Mouse (Mus musculus): ENCODE results near the gene Eml6.
"Not testable (repeated sequence)": the region's sequence is repeated elsewhere in the genome, so short reads cannot be mapped to it uniquely, and the experiment has no call there.

The Eml6 gene

DNA sequence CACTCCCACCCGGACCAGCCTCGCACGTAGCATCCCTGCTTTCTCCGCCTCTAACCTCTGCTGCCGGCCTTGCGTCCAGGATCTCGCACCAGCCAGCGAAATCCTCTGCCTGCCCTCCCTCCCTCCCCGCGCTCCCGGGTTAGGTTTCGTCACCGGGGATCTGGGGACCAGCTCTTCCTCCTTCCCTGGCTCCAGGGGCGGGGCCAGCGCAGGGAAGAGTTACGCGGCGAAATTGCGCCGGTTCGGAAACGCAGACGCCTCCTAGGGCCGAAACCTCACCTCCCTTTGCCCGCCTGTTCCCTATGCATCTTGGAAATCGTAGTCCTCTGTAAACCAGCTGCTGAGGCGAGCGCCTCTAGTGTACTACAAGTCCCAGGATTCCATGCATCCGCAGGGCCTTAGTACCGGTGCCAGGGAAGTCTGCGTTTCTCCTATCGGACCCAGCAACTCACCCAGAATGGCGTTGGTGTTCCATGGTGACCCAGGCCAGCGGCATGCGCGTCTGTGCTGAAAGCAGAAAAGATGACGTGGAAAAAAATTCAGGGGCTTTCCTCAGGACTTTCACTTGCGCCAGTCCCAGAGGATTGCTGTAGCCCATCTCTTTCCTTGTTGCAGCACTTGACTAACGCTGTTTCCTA lies at the start of gene Eml6:
Gene Eml6, minus strand, starts transcription at position 199 of the 638 bp plus-strand sequence.
- in situ Hi-C loops (cut with MboI, MseI): no loop called here

DNA sequence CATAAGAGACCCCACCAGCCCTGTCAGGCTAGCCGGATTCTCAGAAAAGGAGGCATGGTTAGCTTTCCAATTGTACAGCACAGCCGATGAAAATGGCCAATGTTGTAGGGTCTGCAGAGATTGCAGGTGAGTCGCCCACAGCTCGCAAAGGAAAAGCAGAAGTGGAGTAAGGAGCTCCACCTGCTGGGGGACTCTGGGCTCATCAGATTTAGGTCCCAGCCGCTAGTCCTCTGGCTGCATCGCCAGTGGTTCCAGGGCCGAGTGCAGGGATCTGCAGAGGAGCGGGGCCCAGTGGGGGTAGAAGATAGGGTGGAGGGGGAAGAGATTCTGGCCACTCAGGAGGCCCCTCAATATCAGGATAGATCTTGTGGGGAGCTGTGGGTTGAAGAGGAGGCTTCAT lies 31.5 kb upstream of the Eml6 start:
- in situ Hi-C loops (cut with MboI, MseI): no loop called here

DNA sequence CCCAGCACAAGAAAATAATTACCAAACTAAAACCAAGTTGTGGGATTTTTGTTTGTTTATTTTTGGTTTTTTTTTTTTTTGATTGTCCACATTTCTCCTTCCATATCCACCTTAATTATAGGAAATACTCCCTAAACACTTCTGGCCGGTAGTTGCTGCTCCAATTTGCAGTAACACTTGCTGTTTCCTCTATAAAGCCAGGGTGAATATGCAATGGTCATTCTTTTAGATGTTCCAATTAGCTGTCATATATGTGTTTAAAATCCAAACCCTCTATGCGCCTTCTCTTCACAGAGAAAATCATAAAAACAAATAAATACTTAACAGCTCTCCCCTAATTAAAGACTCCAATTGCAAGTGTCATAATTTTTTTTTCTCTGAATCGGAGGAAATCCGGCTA lies 689 bp downstream of the Eml6 start:
- in situ Hi-C loops (cut with MboI, MseI): no loop called here

DNA sequence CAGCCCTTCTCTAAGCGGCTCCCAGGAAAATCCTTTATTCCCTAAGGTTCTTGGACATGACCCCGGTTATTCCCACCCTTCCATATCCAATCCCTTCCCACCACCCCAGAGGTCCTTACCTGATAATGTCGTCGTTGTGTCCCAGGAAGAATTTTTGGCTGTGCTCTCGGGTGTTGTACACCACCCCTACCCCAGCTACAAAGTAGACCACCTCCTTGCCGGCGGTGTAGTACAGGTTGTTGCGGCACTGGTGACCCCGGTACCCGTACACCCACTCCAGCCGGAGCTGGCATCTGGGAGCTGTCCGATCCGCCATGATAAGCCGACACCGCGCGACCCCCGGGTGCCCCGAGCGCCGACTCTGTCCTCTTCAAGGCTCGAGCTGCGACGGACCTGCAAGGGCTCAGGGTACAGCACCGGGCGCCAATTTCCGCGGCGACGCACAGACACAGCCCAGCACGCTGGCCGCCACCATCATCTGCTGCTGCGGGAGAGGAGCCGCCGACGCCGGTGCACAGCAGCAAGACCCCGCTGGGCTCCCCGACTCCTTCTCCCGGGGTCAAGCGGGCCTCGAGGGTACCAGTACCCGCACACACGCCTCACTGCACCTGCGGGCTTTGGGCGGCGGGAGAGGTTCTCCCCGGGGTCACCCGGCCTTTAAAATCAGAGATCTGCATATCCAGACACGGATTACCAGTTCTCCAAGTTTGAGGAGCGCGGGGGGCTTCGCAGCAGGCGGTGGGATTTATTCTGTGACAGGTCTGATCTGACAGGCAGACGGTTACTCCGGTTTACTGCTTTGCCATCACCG lies 1.4 kb downstream of the Eml6 start:
- in situ Hi-C loops (cut with MboI, MseI): no loop called here

DNA sequence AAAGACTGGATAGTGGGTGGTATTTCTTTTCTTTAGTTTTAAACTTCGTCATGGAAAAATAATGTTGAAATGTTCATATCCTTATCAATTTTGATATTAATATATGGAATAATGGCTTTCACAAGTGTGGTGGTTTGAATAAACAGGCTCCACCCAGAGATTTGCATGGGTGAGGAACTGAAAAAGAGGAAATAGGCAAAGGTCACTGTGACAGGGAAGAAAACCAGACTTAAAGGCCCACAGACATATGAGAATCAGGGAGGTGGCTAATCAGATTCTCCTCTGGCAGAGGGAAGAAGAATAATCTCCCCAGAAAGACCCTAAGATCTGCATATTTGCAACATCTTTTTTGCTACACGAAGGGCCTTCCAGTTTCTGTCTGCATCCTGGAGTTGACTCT lies 39.6 kb downstream of the Eml6 start:
- in situ Hi-C loops (cut with MboI, MseI): no loop called here

DNA sequence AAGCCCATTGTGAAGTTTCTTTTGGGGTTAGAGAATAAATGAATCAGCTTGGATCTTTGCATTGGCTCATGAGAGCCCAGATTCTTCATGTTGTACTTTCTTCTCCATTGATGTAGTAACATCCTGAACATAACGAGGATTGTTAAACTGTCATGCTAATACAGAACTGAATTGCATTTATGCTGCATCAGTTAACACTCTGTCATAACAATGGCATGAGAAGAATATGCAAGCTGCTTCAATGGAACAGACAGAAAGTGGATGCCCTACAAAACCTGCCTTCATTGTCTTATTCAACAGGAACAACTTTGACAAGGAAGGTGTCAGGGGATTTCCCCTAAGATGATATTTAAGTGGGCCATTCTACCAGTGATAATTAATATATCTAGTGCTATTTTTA lies 57.0 kb downstream of the Eml6 start:
- in situ Hi-C loops (cut with MboI, MseI): no loop called here

DNA sequence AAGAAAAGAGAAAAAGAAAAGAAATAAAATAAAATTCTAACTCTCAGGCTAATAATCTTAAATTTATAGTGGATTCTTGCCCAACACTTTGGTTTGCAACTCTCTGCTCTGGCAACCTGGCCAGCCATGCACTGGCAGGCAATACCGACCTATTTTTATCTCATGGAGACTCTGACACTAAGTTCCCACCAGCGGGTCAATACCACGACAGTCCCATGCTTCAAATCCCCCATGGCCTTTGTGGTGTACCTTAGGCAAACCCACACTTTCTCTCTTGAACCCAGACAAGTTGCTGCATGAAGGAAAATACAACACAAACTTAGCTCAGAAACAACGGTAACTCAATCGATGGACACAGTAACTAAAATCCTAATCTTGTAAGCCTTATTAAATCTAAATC lies 66.5 kb downstream of the Eml6 start:
- in situ Hi-C loops (cut with MboI, MseI): no loop called here

DNA sequence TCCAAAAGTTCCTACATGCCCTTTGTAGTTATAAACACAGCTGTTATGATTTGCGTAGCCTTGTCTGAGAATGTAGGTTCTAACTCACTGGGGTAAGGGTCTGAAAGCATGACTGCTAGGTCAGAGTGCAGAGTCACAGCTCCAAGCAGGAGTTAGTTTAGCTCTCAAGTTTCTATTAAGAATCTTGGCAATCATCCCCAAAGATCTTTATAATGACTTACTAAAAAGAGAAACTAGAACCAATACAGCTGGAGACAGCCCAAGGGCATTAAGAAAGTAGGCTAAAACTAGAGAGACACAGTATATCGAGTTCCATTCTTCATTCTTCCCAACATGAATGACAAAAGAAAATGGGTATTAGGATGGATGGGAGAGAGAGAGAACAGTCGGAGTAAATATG lies 81.2 kb downstream of the Eml6 start:
- in situ Hi-C loops (cut with MboI, MseI): no loop called here

DNA sequence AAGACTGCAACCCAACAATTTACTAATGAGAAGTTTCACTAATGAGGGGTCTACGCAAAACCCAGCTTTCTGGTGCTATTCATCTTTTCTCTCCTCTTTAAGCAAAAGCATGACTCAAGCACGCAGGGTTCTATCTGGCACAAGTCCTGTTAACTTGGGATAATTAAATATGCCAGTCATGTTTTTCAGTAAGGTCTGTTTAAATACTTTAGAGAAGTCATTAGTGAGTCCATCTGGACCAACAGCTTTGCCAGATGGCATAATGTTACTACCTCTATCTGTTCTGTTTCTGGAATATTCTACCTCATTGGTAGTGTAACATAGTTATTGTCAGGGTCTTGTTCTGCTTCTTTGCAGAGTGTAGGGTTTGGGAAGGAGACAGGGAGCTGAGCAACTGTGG lies 101.5 kb downstream of the Eml6 start:
- in situ Hi-C loops (cut with MboI, MseI): no loop called here

DNA sequence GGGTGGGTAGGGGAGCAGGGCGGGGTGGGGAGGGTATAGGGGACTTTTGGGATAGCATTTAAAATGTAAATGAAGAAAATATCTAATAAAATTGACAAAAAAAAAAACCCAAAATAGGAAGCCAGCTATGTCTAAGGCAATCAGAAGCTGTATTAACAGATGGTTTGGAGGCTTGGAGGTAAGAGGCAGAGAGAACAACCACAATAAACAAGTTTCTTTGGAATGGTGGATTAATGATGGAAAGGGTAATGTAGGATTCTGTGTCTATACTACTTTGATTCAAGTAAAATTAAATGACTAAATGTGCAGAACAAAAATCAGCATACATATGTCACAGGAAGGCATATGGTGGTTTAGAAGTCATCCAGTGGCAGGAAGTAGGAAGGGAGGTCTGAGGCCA lies 102.0 kb downstream of the Eml6 start:
- in situ Hi-C loops (cut with MboI, MseI): no loop called here

DNA sequence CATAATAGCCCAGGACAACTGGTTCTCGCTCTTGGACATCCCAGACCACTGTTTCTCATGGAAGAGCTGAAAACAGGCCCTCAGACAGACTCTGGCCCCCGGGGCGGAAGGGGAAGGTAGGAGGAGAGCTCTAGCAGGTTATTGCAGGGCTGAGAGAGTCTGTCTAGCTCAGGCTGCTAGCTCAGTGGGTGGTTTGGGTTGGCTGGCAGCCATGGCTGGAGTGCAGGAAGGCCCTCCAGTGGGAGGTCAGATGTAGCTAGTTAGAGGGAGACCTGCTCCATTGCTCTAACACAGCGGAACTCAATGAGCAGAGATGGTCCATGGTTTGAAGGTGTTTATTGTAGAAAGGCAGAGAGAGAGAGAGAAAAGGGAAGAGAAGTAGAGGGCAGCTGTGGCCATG lies 112.7 kb downstream of the Eml6 start:
- in situ Hi-C loops (cut with MboI, MseI): no loop called here

DNA sequence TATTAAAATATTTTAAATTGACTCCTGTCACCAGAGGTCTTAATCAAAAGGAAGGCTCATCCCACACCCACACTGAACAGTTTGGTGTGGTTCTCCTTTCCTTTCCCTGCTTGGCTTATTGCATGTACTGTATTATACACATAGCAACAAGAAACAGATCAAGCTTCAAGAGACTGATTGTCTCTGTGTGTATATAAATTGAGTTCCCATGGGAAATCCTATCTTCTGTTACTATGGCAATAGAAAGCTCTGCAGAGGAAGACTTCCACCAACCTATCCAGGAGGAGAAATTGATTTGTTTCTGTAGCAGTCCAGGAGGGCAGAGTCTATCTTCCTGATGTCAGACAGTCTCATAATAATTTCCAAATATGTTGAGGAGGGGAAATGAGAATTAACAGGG lies 116.5 kb downstream of the Eml6 start:
- in situ Hi-C loops (cut with MboI, MseI): no loop called here

DNA sequence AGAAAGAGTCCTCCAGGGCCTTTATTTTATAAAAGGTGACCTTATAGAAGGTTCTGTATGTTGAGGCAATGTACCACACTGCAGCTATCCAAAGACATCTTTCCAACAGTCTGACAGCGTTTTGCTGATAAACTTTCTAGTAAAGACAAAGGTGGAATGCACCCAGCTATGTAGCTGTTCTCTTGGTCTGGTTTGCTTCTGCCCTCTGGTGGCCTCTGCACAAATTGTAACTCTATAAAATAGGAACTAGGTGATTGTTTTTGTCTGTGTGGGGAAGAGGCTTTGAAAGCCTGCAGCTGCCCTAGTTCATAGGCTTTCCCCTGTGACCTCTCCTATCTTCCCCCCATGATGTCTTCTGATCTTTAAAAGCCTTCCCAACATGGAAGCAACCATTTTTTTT lies 140.7 kb downstream of the Eml6 start:
- in situ Hi-C loops (cut with MboI, MseI): loop anchor here (5.0 kb wide), 1 partner anchor 173 kb away; no protein-coding TSS in a partner anchor

DNA sequence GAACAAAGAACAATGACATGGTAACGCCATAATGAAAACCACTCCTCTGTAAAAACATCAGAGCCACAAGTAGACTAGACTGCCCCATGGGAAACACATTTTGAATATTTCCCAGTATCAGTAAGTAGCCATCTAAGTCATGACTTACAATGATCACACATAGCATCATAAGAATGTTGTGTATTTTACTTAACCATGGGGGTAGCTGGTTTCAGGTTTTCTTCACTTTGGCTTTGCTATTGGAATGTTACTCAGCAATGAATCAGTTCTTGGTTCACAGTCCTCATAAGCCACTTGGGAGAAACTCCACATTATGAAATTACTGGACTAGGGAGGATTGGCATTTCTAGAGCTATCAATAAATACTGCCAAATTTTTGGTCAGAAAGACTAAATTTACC lies 141.5 kb downstream of the Eml6 start:
- in situ Hi-C loops (cut with MboI, MseI): no loop called here

DNA sequence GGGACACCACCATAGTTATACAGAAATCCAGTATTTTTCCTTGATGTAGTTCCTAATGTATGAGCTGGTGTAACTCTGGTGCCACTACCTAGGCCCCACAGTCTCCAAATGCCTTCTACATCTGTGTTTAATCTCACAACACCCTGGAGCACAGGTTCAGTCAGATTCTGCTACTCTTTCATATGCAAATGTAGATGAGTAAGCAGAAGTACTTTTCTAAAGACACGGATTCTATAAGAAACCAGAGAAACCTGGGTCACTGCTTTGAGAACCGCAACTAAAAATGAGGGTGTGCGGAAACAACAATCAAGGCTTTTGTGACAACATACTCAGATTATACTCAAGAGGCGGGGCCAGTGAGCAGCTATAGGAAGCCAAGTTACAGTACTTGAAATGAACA lies 142.8 kb downstream of the Eml6 start:
- in situ Hi-C loops (cut with MboI, MseI): no loop called here

DNA sequence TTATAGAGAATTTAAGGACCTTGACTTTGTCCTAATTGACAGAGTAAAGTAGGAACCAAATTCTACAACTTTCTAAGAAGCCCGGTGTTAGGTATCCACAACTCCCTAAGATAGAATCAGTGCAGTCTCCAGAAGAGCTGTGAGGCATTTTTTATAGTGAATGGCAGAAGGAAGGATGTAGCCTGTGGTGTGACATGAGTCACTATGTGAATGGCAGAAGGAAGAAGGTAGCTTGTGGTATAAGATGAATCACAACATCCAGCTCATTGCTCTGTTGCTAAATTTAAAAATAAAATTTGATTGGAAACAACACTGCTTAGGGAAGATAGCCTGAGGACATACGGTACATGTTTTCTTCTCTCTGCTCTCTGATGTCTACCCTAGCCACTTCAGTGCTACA lies 146.2 kb downstream of the Eml6 start:
- in situ Hi-C loops (cut with MboI, MseI): no loop called here

DNA sequence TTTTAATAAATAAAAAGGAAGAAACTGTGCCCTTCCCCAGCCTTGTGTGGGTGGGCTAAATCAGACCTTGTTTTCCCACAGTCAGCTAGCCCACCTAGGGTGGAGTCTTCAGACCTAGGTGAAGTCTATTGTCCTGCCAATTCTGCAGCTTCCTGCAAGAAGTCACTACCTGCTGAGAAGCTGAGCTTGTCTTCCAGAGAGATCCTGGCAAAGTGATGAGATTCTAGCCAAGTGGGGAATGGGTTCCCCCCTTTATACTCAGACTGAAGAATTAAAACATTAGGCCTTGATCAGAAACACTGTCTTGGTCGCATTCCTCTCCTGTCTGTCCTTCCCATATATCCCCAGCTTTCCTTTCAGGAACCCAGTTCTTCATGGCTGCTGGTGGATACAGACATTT lies 147.9 kb downstream of the Eml6 start:
- in situ Hi-C loops (cut with MboI, MseI): no loop called here

DNA sequence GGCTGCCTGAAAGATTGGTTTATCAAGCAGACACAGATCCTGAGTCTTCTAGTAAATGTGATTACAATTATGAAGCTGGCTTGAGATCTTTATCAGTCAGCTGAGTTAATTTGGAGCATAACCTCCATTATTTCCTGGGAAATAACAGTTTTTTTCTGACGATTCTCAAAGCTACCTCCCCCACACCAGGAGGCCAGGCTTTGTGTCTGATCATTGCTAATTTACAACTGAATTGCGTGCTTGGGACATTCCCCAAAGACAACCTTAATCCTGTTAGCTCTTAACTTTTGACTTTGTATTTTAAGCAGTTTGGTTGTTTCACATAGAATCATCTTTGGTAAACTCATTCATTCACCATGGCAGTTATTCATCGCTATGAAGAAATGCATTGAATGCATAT lies 148.6 kb downstream of the Eml6 start:
- in situ Hi-C loops (cut with MboI, MseI): no loop called here

DNA sequence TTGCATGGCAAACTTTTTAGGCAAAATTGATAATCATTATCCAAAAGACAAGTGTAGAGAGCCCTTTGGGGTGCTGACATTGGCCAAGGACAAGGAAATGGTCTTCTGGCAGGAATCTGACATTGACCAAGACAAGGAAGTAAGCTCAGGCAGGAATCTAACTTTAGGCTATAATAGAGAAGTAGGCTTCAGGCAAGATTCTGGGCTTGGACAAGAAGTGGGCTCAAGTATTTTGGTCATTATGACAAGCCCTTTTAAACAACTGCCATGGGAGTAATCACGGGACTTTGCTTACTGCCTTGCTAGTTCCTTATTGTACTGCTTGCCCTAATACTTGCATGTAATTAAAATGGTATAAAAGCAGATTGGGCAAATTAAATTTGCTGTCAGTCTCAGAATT lies 151.1 kb downstream of the Eml6 start:
- in situ Hi-C loops (cut with MboI, MseI): not testable (repeated sequence)

DNA sequence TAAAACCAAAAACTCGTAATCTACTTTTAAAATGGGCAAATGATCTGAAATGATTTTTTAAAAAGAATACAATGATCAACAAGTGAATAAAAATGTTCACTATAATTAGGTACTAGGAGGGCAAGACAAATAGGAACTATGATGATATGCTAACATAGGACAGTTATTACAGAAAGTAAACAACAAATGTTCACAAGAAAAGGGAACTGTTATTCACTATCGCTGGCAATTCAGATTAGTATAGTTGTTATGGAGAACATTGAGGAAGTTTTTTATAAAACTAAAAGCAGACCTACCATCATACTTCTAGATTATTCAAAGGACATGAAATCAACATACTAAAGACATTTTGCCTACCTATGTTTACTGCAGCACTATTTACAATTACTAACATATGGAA lies 155.7 kb downstream of the Eml6 start:
- in situ Hi-C loops (cut with MboI, MseI): no loop called here

DNA sequence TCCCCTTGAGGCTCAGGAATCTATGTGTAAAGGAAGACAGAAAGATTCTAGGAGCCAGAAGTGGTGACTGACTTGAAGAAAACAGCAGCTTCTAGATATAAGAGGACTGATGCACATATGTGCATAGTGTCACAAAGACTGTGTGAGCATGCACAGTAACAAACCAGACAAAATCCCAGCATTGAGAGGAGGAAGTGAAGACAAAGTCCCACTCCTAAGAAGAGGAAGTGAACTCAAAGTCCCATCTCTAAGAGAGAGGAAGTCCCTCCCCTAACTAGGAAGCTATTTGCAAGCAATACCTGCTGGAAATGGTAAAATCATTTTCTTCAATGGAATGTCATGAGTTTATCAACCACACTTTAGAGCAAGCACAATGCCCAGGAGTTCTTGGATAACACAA lies 161.6 kb downstream of the Eml6 start:
- in situ Hi-C loops (cut with MboI, MseI): no loop called here

DNA sequence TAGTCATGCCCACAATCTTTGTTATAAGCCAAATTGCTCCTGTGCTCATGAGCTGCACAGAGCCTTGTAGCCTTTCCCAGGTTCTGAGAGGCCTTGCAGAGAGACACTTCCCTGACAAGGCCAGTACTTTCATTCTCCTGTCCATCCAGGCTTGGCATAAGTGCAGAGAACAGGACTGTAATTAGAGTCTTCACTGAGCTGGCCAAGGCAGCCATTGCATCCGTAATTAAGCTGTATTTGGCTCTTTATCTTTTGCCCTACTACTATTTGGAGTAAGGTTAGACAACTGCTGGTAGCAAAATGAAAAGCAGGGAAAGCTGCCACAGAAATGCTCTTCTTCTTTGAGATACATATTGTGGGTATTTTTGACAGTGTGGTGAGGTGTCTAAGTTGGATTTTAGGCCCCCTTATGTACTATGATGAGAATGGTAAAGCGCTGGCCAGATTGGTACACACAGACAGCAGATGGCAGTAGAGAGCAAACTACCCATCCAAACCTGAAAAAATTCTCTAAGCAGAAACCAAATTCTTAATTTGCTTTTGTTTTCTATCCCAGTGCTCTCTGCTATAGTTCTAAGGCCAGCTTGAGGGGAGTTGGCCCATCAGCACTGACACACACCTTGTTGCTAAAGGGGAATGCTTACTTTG lies 164.0 kb downstream of the Eml6 start:
- in situ Hi-C loops (cut with MboI, MseI): no loop called here

DNA sequence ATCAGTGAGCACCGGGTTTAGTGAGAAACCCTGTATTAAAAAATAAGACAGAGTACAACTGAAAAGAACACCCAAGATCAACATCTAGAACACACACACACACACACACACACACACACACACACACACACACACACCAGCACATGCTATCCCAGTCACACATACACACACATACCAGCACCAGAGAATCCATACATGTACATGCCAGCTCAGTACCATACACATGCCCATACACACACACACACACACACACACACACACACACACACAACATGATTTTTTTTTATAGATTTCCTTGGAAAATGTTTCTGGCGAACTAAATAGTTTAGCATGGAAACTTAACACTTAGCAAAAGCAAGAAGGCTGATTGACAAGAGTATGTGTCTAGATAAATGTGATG lies 164.8 kb downstream of the Eml6 start:
- in situ Hi-C loops (cut with MboI, MseI): no loop called here

Data from regulatory T cell (primary cell).